Mouse (Mus musculus) stomach, postnatal 0 days (tissue): Measurements from ENCODE around the gene Stard3.

Experiments used
- CTCF ChIP-seq: IDR thresholded peaks from 2 replicates; pipeline ENCODE4 v1.5.1; 2016; ENCODE audit warnings: antibody characterized with exemption, low read depth, mild to moderate bottlenecking, moderate library complexity
- EP300 ChIP-seq: optimal IDR thresholded peaks from 2 replicates; pipeline ENCODE3; 2016; ENCODE audit warnings: antibody characterized with exemption

DNA sequence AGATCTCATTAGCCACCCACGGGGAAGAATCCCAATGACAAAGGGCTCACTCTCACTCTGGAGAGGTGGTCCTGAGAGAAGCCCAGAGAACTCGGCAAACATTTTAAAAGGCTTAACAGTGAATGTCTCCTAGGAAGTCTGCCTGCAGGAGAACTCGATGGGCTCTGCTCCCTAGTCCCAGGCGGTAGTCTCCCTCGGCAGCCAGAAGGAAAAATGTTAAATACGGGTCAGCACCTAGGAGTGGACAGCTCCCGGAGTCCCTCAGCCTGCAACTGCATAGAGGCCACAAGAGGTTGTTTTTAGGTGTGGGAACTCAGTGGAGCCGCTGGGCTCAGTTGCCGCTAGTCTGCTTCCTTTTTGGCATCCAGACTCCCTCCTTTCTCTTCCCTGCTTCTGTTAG lies 34.2 kb upstream of the Stard3 start:
- TF ChIP-seq EP300, result no peak
- peak; percentile 17; the same call in 1 of the 2 replicates for TF ChIP-seq CTCF
